Mouse (Mus musculus) forebrain, embryonic 16.5 days (tissue): Measurements from ENCODE around the gene Pusl1. TPM values are rescaled to one million over a fixed set of nuclear protein-coding genes. Genes with fewer than 3 reads are reported as not detected.
A peak's percentile ranks its signal among the peaks of the same experiment; 100 is the strongest.

Source experiments
- ATAC-seq: fragments of 200-750 bp; cut with Nextera tagmentation; 2 replicates; pipeline ENCODE4 v1.8.0; 2017; ENCODE audit warnings: mild to moderate bottlenecking, moderate library complexity
- H3K27ac ChIP-seq: fragments of 300-500 bp; sonication (generic); 2 replicates; pipeline ENCODE4 v1.5.1; 2014; ENCODE audit warnings: low read length, control low read depth
- H3K27me3 ChIP-seq: fragments of 300-500 bp; sonication (generic); replicated peaks from 2 replicates; pipeline ENCODE4 v1.6.1; 2014; ENCODE audit warnings: low read length; ENCODE audit not compliant: control insufficient read depth, insufficient read depth
- H3K36me3 ChIP-seq: fragments of 300-500 bp; sonication (generic); 2 replicates; pipeline ENCODE4 v1.6.1; 2014; ENCODE audit not compliant: control insufficient read depth, insufficient read depth
- H3K4me1 ChIP-seq: fragments of 300-500 bp; sonication (generic); replicated peaks from 2 replicates; pipeline ENCODE4 v1.6.1; 2014; ENCODE audit warnings: low read length; ENCODE audit not compliant: control insufficient read depth, insufficient read depth
- H3K4me2 ChIP-seq: fragments of 300-500 bp; sonication (generic); 2 replicates; pipeline ENCODE4 v1.6.1; 2014; ENCODE audit warnings: mild to moderate bottlenecking, low read length, control low read depth
- H3K4me3 ChIP-seq: fragments of 300-500 bp; sonication (generic); replicated peaks from 2 replicates; pipeline ENCODE4 v1.5.1; 2014; ENCODE audit warnings: mild to moderate bottlenecking, low read length, control low read depth
- H3K9ac ChIP-seq: fragments of 300-500 bp; sonication (generic); replicated peaks from 2 replicates; pipeline ENCODE4 v1.6.1; 2014; ENCODE audit warnings: low read depth, low read length, control low read depth
- H3K9me3 ChIP-seq: fragments of 300-500 bp; sonication (generic); 2 replicates; pipeline ENCODE4 v1.6.1; 2016; ENCODE audit warnings: low read length; ENCODE audit not compliant: control insufficient read depth
- WGBS: fragments of 180-500 bp; shearing (Covaris S2); extraction: QIAGEN DNeasy Blood & Tissue Kit; methylation state at CpG from one replicate; pipeline ENCODE4 v1.1.7; 2014; 5-methylcytosine and 5-hydroxymethylcytosine counted together
- polyA plus RNA-seq: library from polyadenylated mRNA; unstranded; fragments of >200 nt; fragmentation: Nextera tagmentation; extraction: Ambion mirVana; gene quantifications from 2 replicates; pipeline ENCODE4 v1.2.1, GENCODE M21; 2015

Pusl1 gene
- polyA plus RNA-seq, 1 experiment from 2014 or later, result 70.3 TPM

GRCm38 (mm10) chr4:155901205-155901604 lies 9.6 kb upstream of the Pusl1 start:
- 63% methylated on average over 3 of the region's 3 CpGs for WGBS
- ATAC-seq, result no peak
- Histone ChIP-seq H3K4me2 (no peak overlapping the region), H3K4me3 (no peak overlapping the region), H3K27ac (no peak overlapping the region), H3K9ac (no peak overlapping the region), H3K4me1 (no peaks in the 10 kb centered on the region), H3K9me3 (no peaks in the 10 kb centered on the region), H3K27me3 (no peaks in the 10 kb centered on the region), H3K36me3 (peaks cover 79% of the 10 kb centered on the region)

DNA sequence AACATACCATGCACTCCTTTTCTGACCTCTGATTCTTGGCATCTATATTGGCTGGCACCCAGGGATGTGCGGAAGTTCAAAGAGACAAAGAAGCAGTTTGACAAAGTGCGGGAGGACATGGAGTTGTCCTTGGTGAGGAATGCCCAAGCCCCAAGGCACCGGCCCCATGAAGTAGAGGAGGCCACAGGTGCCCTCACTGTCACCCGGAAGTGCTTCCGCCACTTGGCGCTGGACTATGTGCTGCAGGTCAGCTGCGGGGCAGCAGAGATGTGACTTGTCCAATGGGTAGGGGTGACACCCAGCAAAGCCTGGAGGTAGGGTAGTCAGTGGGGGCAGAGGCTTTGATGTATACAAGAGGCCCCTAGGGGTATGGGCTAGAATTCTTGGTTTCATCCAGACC lies 7.8 kb upstream of the Pusl1 start:
- no peaks in the 10 kb centered on the region for H3K9me3 ChIP-seq
- no peak for ATAC-seq
- 94% methylated on average over 7 of the region's 7 CpGs for WGBS

GRCm38 (mm10) chr4:155898318-155898717 lies 6.7 kb upstream of the Pusl1 start:
- Histone ChIP-seq H3K27me3 (no peaks in the 10 kb centered on the region), H3K36me3 (peaks cover 56% of the 10 kb centered on the region), H3K27ac (no peak overlapping the region), H3K4me2 (no peak overlapping the region), H3K9me3 (no peaks in the 10 kb centered on the region), H3K4me3 (no peak overlapping the region), H3K4me1 (peaks cover 26% of the 10 kb centered on the region), H3K9ac (no peak overlapping the region)
- ATAC-seq, result no peak
- 80% methylated on average over 2 of the region's 2 CpGs for WGBS

More for the DNA sequence above, 7.8 kb upstream of the Pusl1 start:
- no peak overlapping the region for H3K27ac ChIP-seq
- no peaks in the 10 kb centered on the region for H3K27me3 ChIP-seq
- no peak overlapping the region for H3K4me3 ChIP-seq
- H3K4me2 ChIP-seq, result no peak overlapping the region
- peaks cover 66% of the 10 kb centered on the region for H3K36me3 ChIP-seq
- H3K9ac ChIP-seq, result no peak overlapping the region
- H3K4me1 ChIP-seq, result peaks cover 15% of the 10 kb centered on the region

DNA sequence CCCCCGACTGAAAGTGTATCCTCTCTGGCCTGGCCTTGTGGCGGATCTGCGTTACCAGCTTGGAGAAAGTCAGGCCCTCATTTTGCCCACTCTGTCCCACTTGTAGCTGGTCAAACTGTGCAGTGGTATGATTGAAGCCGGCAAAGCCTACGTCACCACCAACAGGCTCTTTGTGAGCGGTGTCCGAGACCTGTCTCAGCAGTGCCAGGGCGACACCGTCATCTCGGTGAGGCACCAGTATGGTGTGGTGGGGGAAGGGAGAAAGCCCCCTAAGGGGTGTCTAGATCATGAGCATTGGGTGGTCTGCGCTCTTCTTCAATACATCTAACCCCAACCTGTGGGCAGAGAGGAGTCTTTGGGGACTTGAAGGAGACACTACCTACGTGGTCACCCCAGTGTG lies 4.9 kb upstream of the Pusl1 start:
- Histone ChIP-seq H3K36me3 (peaks cover 38% of the 10 kb centered on the region), H3K4me1 (peaks cover 32% of the 10 kb centered on the region), H3K27ac (no peak overlapping the region), H3K27me3 (no peaks in the 10 kb centered on the region), H3K9ac (no peak overlapping the region), H3K4me3 (no peak overlapping the region), H3K4me2 (no peak overlapping the region), H3K9me3 (no peaks in the 10 kb centered on the region)
- WGBS, result 97% methylated on average over 12 of the region's 12 CpGs
- no peak for ATAC-seq

DNA sequence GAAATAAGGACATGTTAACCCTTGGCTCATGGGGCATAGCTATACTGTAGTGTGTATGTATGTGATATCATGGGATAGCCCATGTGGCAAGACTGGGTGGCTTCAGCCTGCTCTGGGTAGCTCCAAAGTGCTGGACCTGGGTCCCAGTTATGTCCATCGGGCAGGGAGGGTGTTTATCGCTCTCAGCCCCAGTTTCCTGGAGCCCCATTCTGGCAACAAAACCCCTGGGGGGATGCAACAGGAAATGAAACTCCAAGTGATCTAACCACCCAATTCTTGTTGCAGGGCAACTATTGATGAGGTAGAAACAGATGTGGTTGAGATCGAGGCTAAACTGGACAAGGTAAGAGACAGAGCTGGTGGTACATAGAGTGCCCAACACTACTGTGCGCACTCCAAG lies 4.2 kb upstream of the Pusl1 start:
- no peak overlapping the region for H3K4me3 ChIP-seq
- ATAC-seq, result no peak

GRCm38 (mm10) chr4:155895216-155895615 lies 3.6 kb upstream of the Pusl1 start:
- peaks cover 28% of the 10 kb centered on the region for H3K36me3 ChIP-seq
- H3K9me3 ChIP-seq, result no peaks in the 10 kb centered on the region
- peak overlapping the region; percentile 35; the same call in 1 of the 2 replicates for H3K9ac ChIP-seq
- H3K27me3 ChIP-seq, result no peaks in the 10 kb centered on the region
- ATAC-seq, result no peak
- WGBS, result 27% methylated on average over 6 of the region's 6 CpGs
- H3K4me1 ChIP-seq, result peaks cover 41% of the 10 kb centered on the region
- peak overlapping the region; percentile 98 for H3K4me3 ChIP-seq
- peak overlapping the region; percentile 25; the same call in 1 of the 2 replicates for H3K27ac ChIP-seq
- peak overlapping the region; percentile 98 for H3K4me2 ChIP-seq

More for the DNA sequence above, 4.2 kb upstream of the Pusl1 start:
- H3K9ac ChIP-seq, result no peak overlapping the region
- WGBS, result 90% methylated on average over 4 of the region's 4 CpGs
- peaks cover 34% of the 10 kb centered on the region for H3K4me1 ChIP-seq
- peaks cover 32% of the 10 kb centered on the region for H3K36me3 ChIP-seq
- no peaks in the 10 kb centered on the region for H3K9me3 ChIP-seq
- H3K4me2 ChIP-seq, result peak overlapping the region; percentile 98; the same call in 1 of the 2 replicates
- H3K27me3 ChIP-seq, result no peaks in the 10 kb centered on the region
- no peak overlapping the region for H3K27ac ChIP-seq

DNA sequence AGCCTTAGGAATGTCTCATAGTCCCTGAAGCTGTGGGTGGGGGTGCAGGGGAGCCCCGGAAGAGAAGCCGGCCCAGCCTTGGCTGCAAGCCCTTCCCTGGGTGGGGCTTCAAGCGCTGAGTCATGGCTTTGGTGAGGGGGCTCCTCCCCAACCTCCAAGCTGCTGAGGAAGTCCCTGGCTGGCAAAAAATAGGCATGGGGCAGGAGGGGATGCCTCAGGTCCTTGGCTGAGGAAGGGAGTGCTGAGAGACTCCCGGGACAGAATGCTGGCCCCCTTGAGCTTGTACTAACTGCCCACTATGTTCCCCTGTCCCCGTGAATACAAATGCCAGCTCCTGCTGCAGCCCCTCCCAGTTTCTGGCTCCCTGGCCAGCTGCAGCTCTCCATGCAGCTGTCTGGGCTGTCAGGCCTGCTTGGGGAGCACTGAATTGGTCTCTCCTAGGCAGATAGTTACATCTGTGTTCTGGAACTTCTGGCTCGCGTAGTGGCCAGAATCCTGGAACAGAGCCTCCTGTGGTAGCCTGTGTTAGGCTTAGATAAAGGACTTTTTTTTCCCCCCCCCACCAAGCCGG lies 2.8 kb upstream of the Pusl1 start:
- Histone ChIP-seq H3K27me3 (no peaks in the 10 kb centered on the region), H3K36me3 (peaks cover 21% of the 10 kb centered on the region), H3K9me3 (no peaks in the 10 kb centered on the region), H3K4me1 (peaks cover 47% of the 10 kb centered on the region), H3K9ac (peak overlapping the region; percentile 9), H3K4me2 (peak overlapping the region; percentile 98), H3K27ac (no peak overlapping the region; the same call in 1 of the 2 replicates), H3K4me3 (peak overlapping the region; percentile 98)
- 27% methylated on average over 8 of the region's 8 CpGs for WGBS
- no peak for ATAC-seq

DNA sequence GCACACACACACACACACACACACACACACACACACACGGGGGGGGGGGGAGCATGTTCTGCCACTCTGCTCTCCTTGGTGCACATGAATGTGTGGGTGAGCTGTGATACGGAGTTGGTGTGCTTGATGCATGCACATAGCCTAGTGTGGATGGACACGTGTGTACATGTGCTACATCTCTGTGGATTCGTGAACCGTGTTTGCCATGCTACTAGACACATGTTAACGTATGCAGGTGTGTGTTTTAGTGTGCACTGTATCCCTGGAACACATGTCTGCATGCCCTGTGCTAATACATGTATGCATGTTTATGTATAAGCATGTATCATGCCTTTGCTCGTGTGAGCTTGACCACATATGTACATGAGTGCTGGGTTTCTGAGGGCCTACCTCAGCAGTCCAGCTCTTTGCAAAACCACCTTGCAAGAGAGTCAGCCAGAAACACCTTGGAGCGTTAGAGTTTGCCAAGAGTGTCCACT lies 1.7 kb upstream of the Pusl1 start:
- Histone ChIP-seq H3K27ac (no peak overlapping the region), H3K4me3 (peak overlapping the region; percentile 98), H3K4me2 (peak overlapping the region; percentile 98), H3K27me3 (no peaks in the 10 kb centered on the region), H3K4me1 (peaks cover 48% of the 10 kb centered on the region), H3K9ac (peak overlapping the region; percentile 97), H3K9me3 (no peaks in the 10 kb centered on the region), H3K36me3 (peaks cover 19% of the 10 kb centered on the region)
- no peak for ATAC-seq
- 64% methylated on average over 8 of the region's 8 CpGs for whole genome bisulfite sequencing

- Histone ChIP-seq H3K36me3 (peaks cover 16% of the 10 kb centered on the region), H3K27ac (peak overlapping the region; percentile 100), H3K9ac (peak overlapping the region; percentile 97), H3K27me3 (no peaks in the 10 kb centered on the region), H3K9me3 (no peaks in the 10 kb centered on the region), H3K4me1 (peaks cover 48% of the 10 kb centered on the region), H3K4me3 (peak overlapping the region; percentile 98), H3K4me2 (peak overlapping the region; percentile 98)
- peak; percentile 24 for ATAC-seq
- 5% methylated on average over 37 of the region's 37 CpGs for WGBS
These were observed 1.0 kb upstream of the Pusl1 start for GRCm38 (mm10) chr4:155892438-155893211.
